Mouse (Mus musculus) heart, postnatal 36 days (tissue): ENCODE measurements at regions not wholly inside any gene's neighbourhood (a gene's known extent, or its start where the extent isn't known, plus 50 kb on each side); places are given as distances from the start of the nearest gene placed in this dataset.
"Not testable (repeated sequence)": the region's sequence is repeated elsewhere in the genome, so short reads cannot be mapped to it uniquely, and the experiment has no call there.

Experiments
- DNase-seq, 2 experiments: peaks; one replicate each; pipeline ENCODE4 v3.0.0; 2021 to 2022
- intact Hi-C: fragments of 180-260 bp; cut with DNase I; formaldehyde crosslinking; loops from one replicate; pipeline ENCODE4 v1.15.1; 2025

GRCm38 (mm10) chr12:33496306-33496705, 66.9 kb downstream of the Twistnb start:
- DNase-seq = no peak
- intact Hi-C loops = no loop called here

DNA sequence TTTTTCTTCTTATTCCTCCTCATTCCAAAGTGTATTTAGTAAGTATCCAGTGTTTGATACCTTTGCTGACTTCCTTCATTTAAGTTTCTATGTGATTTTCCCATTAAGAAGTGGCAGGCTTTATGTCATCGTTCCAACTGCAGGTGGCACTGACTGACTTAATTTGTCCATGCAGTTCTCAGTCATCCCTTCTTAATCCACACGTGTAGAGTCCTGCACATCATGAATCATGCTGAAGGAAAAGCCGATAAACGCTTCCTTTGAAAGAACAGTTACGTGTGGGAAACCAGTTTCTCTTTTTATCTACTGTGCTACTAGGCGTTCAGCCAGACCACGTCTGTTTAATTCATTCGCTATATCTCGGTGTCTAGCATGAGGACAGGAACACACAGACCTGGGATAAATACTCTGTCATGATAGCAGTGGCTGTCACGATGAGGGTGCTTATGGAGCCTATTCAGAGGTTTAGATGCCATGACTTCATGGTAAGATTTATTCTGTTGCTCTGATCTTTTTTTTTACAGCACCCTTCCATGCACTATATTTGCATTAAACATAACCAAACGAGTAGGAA, 68.0 kb downstream of the Twistnb start:
- no peak for DNase-seq
- intact Hi-C loops = no loop called here

GRCm38 (mm10) chr12:33541566-33541965, 112.1 kb downstream of the Twistnb start:
- no peak for DNase-seq
- intact Hi-C loops = no loop called here

- DNase-seq, intact Hi-C loops: not testable (repeated sequence)
These were observed 122.2 kb downstream of the Twistnb start for GRCm38 (mm10) chr12:33551660-33552059.

DNA sequence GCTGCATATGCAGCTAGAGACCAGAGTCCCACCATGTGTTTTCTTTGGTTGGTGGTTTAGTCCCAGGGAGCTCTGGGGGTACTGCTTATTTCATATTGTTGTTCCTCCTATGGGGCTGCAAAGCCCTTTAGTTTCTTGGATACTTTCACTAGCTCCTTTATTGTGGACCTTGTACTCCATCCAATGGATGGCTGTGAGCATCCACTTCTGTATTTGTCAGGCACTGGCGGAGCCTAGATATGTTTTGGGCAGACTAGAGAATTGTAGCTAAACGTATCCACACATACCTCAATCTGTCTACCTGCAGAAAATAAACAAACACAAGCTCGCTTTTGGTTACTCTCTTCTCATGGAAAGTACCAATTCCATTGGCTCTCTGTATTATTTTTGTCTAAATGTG, 122.8 kb downstream of the Twistnb start:
- intact Hi-C loops = no loop called here

GRCm38 (mm10) chr12:33552651-33553050, 123.2 kb downstream of the Twistnb start:
- no peak for DNase-seq
- intact Hi-C loops = no loop called here

More for the DNA sequence above, 122.8 kb downstream of the Twistnb start:
- no peak for DNase-seq

DNA sequence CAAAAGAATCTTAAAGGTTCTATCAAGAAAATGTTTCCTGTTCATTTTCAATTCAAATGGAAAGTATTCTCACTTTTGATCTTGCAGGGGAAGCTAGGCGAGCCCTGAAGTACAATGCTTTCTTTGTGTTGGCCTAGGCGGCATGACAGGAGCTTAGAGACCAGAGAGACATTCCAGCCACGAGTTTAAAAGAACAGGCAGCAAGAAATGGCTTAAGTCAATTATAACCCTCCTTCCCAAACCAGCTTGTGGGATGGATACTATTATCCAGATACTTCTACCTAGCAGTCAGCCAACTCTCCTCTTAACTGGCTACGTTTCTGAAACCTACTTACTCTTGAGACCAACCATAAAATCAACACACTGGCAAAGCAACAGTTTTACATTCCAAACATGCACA, 124.3 kb downstream of the Twistnb start:
- intact Hi-C loops = no loop called here
- DNase-seq = no peak

DNA sequence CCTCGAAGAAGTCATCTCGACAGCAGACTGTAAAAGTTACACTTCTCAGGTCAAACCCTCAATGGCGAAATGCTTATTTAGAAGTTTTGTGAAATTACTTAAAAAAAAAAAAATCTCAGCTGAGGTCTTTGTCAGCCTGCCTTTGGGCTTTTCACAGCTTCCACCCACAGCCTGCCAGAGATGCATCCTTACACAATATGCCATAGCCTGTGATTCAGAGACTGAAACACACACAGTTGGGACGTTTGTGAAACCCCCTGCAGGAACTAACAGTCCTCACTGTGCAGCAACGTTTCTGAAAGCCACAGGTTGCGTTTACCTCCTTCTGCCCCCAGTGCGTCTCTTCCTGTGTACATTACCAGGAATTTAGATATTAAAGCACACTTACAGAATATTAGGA, 131.7 kb downstream of the Twistnb start:
- intact Hi-C loops = no loop called here

DNA sequence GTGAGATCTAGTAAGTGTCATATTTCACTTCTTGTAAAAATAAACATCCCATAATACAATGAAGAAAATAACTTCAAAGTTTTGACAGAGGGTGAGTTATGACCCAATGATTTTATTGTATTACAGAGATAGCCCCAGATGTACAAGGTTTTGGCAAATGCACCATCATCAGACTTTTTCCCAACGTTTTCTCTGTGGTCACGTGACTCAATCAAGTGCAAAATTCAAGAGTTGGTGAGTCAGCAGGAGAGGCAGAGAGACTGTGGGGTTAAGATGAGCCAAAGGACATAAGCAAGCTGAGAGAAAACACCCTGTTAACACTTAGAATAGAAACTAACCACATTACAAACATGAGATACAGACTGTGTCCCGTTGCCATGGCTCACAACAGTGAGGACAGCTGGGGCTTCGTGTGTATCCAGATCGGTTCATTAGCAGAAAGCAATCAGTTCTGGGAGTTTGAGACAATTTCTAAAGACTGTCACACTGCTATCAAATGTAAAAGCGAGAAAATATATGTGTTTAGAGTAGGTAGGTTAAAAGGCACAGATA, 148.5 kb downstream of the Twistnb start:
- intact Hi-C loops = no loop called here
- no peak for DNase-seq

More for the DNA sequence above, 131.7 kb downstream of the Twistnb start:
- no peak for DNase-seq

DNA sequence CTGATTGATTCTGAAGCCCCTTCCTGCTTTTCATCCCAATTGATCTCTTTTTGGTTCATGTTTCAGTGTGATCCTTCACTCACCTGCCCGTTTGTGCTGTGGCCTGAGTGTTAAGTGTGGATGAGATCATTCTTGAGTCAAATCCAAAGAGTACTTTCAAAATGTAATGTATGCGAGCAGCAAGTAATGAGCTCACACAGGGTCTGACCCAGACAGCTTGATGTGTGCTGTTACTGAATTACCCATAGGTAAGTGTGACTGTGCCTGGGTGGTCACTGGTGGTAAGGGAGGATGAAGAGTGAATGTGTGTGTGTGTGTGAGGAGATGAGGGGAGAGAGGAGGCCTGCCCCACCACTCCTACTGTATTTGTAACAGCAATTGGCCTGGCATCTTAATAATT, 151.4 kb downstream of the Twistnb start:
- intact Hi-C loops = no loop called here
- DNase-seq = no peak

DNA sequence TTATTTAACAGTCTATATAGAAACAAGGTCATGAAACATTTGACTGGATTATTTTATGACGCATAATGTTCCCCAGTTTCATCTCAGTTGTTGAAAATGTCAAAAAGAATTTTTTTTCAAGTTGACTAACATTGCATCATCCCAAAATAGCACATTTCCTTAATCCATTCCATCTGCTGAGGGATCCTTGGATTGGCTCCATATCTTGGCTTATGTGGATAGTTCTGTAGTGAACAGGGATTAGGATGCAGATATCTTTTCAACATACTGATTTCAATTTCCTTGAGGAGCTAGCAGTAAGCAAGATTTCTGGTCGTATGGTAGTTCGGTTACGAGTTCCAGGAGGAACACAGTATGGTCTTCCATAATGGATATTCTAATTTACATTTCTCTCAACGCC, 161.6 kb downstream of the Twistnb start:
- intact Hi-C loops = no loop called here

DNA sequence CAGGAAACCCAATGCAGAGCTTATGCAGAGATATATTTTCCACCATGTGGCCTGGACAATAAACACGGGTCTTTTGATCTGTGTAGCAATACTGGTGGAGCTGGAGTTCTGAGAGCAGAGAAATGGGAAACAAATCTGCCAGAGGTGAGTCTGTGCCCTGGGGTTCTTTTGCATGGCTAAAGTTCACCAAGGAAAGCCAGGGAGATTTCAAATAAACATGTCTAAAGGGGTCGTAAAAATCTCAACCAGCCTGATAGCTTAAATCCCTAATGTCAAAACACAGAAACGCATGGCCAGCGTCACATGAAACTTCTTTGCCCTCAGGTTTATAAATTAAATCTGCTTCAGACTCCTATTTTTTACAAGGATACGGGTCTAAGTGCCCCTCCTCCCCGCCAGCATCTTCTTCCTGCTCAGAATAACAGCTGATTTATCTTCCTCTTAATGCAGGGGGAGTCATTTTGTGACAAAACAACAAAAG, 163.0 kb downstream of the Twistnb start:
- DNase-seq = no peak
- intact Hi-C loops = no loop called here

More for the DNA sequence above, 161.6 kb downstream of the Twistnb start:
- no peak for DNase-seq

- DNase-seq = no peak
- intact Hi-C loops = no loop called here
These were observed 163.5 kb downstream of the Twistnb start for GRCm38 (mm10) chr12:33592938-33593337.

GRCm38 (mm10) chr12:33593685-33594084, 164.2 kb downstream of the Twistnb start:
- DNase-seq = no peak
- intact Hi-C loops = no loop called here

- DNase-seq = no peak
- intact Hi-C loops = no loop called here
These were observed 176.0 kb downstream of the Twistnb start for GRCm38 (mm10) chr12:33605393-33605792.

- intact Hi-C loops = no loop called here
- no peak for DNase-seq
These were observed 178.6 kb downstream of the Twistnb start for GRCm38 (mm10) chr12:33607811-33608602.

DNA sequence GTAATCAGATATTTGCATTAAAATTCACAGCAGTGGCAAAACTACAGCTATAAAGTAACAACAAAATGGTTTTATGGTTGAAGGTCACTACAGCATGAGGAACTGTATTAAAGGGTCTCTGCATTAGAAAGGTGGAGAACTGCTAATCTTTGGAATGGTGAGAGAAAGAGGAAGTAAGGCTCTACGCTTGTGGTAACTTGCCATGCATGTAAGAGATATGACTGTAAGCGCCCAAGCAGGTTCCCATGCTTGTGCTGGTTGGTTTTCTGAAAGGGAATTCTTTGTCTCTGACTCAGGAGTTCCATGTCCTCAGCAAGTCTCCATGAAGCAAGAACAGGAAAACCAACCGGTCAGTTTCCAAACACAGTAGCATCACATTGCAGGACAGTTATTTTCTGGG, 182.9 kb downstream of the Twistnb start:
- intact Hi-C loops = no loop called here
- DNase-seq = no peak

- intact Hi-C loops = no loop called here
- no peak for DNase-seq
These were observed 191.0 kb downstream of the Twistnb start for GRCm38 (mm10) chr12:33620391-33620790.

DNA sequence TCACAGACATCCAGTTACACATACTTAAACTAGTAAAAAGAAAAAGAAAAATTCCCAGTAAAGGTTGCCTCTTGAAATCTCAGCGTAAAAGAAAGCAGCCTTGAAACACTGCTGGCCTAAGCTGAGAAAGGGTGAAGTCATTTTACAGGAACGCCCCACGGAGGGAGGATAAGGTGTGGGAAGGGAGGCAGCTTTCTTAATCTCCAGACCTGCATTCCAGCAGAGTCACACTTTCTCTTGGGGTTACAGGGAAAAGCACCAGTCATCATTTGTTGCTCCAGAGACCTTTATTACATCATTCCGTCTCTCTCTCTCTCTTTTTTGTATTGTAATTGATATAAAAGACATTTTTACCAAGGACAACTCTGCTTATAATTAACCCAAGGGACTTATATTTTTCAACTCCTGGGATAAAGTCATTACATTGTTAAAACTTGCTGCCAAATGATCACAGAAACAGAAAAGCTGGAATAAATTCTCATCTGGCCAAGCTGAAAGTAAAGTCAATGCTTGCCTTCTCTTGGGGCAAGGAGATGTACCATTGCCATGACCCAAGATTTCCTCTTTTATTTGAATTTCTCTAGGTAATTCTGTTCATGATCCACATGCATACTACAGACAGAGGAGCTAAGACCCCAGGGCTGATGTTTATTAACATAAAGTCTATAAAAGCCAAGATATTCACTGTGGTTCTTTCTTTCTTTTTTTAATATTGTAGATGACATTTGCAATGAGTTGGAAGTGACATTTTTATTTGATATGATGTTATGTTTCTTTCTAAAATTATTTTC, 196.9 kb downstream of the Twistnb start:
- DNase-seq = no peak

DNA sequence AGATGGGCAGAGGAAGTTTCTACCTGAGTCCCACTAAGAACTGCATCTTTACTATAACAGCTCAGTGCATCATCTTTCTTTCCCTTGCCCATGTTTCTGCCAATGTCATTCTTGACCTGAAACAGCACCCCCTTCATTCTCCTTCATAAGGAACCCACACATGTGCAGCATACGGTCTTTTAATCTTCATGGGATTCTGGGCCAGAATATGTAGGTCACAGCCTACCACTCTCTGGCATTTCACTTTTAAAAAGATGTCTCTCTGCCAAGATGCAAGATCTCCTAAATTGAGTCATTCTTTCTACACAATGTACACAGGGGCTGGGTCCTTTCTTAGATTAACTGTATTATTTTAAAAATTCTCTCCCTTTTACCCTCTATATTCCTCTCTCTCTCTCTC, 223.2 kb downstream of the Twistnb start:
- no peak for DNase-seq

More for the DNA sequence above, 196.9 kb downstream of the Twistnb start:
- intact Hi-C loops = no loop called here

GRCm38 (mm10) chr12:33675508-33675907, 246.1 kb downstream of the Twistnb start:
- intact Hi-C loops = no loop called here
- no peak for DNase-seq

More for the DNA sequence above, 223.2 kb downstream of the Twistnb start:
- intact Hi-C loops = no loop called here
